Mouse (Mus musculus) T-helper 1 cell (primary cell): ENCODE measurements around the gene Ptma.
"Not testable (repeated sequence)": the region's sequence is repeated elsewhere in the genome, so short reads cannot be mapped to it uniquely, and the experiment has no call there.

Experiments
- in situ Hi-C: fragments of 300-600 bp; cut with MboI, MseI; formaldehyde crosslinking; loops from one replicate; pipeline ENCODE4 v1.15.1; 2025; ENCODE audit warnings: high pct_unique_total_duplicates

Gene Ptma

GRCm38 (mm10) chr1:86496340-86496739 is 30.2 kb upstream of the Ptma start:
- in situ Hi-C loops = no loop called here

GRCm38 (mm10) chr1:86497361-86497760 is 29.2 kb upstream of the Ptma start:
- in situ Hi-C loops = no loop called here

GRCm38 (mm10) chr1:86497986-86498385 is 28.5 kb upstream of the Ptma start:
- in situ Hi-C loops = no loop called here

GRCm38 (mm10) chr1:86498611-86499010 is 27.9 kb upstream of the Ptma start:
- in situ Hi-C loops = no loop called here

GRCm38 (mm10) chr1:86499903-86500302 is 26.6 kb upstream of the Ptma start:
- in situ Hi-C loops = loop anchor here (5.0 kb wide), 1 partner anchor 58 kb away; no protein-coding TSS in a partner anchor

GRCm38 (mm10) chr1:86500681-86501080 is 25.8 kb upstream of the Ptma start:
- in situ Hi-C loops = loop anchor here (5.0 kb wide), 1 partner anchor 58 kb away; no protein-coding TSS in a partner anchor

- in situ Hi-C loops = loop anchor here (5.0 kb wide), 1 partner anchor 59 kb away; no protein-coding TSS in a partner anchor
Measured at GRCm38 (mm10) chr1:86501114-86501532, 25.4 kb upstream of the Ptma start.

- in situ Hi-C loops = loop anchor here (5.0 kb wide), 1 partner anchor 59 kb away; no protein-coding TSS in a partner anchor
Measured at GRCm38 (mm10) chr1:86501559-86501958, 25.0 kb upstream of the Ptma start.

- in situ Hi-C loops = loop anchor here (5.0 kb wide), 1 partner anchor 60 kb away; no protein-coding TSS in a partner anchor
Measured at GRCm38 (mm10) chr1:86502221-86503048, 24.1 kb upstream of the Ptma start.

GRCm38 (mm10) chr1:86503165-86503747 is 23.3 kb upstream of the Ptma start:
- in situ Hi-C loops = loop anchor here (5.0 kb wide), 1 partner anchor 61 kb away; no protein-coding TSS in a partner anchor

GRCm38 (mm10) chr1:86503906-86504696 is 22.4 kb upstream of the Ptma start:
- in situ Hi-C loops = loop anchor here (5.0 kb wide), 1 partner anchor 62 kb away; no protein-coding TSS in a partner anchor

GRCm38 (mm10) chr1:86504697-86505421 is 21.7 kb upstream of the Ptma start:
- in situ Hi-C loops = loop anchor here (5.0 kb wide), 1 partner anchor 63 kb away; no protein-coding TSS in a partner anchor

- in situ Hi-C loops = no loop called here
Measured at GRCm38 (mm10) chr1:86505461-86505860, 21.1 kb upstream of the Ptma start.

GRCm38 (mm10) chr1:86506420-86506819 is 20.1 kb upstream of the Ptma start:
- in situ Hi-C loops = no loop called here

GRCm38 (mm10) chr1:86507866-86508265 is 18.7 kb upstream of the Ptma start:
- in situ Hi-C loops = no loop called here

GRCm38 (mm10) chr1:86509410-86509809 is 17.1 kb upstream of the Ptma start:
- in situ Hi-C loops = no loop called here

GRCm38 (mm10) chr1:86510266-86510665 is 16.3 kb upstream of the Ptma start:
- in situ Hi-C loops = no loop called here

GRCm38 (mm10) chr1:86510676-86511441 is 15.7 kb upstream of the Ptma start:
- in situ Hi-C loops = no loop called here

- in situ Hi-C loops = no loop called here
Measured at GRCm38 (mm10) chr1:86512154-86512720, 14.3 kb upstream of the Ptma start.

- in situ Hi-C loops = not testable (repeated sequence)
Measured at GRCm38 (mm10) chr1:86513031-86513430, 13.5 kb upstream of the Ptma start.
